Mouse (Mus musculus): Measurements from ENCODE around the gene Grik5.

DNA sequence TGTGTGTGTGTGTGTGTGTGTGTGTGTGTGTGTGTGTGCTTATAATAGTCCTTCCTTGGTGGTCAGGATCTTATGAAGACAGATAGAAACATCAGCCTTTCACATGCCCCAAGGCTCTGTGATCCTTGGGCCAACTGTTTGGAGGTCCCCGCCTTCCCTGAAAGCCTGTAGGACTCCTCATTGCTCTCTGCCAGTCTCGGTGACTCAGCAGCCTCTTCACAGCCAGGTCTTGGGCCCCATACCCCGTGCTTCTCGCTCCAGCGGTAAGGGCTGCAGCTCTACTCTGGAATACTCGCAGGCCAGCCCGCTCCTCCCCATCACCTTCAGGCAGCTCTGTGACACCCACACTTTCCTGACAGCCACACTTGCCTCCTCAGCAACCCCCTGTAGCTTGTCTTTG, 45.7 kb downstream of the Grik5 start:
- TF ChIP-seq CTCF (IDR thresholded peaks at IDR 0.05; ENCODE audit: low read depth, low read length) = no peak
- TF ChIP-seq POLR2A (IDR thresholded peaks at IDR 0.05; ENCODE audit: insufficient read depth, low read length) = no peak
- TF ChIP-seq EP300 (IDR thresholded peaks at IDR 0.05; ENCODE audit: insufficient read depth, low read depth, low read length) = no peak
